Mouse (Mus musculus) intestine, embryonic 16.5 days (tissue): ENCODE measurements at regions not wholly inside any gene's neighbourhood (a gene's known extent, or its start where the extent isn't known, plus 50 kb on each side); places are given as distances from the start of the nearest gene placed in this dataset.

ENCODE experiments used
- ATAC-seq: fragments of 200-750 bp; cut with Nextera tagmentation; 2 replicates; pipeline ENCODE4 v1.8.0; 2017; ENCODE audit warnings: moderate TSS enrichment, moderate library complexity
- H3K27ac ChIP-seq: fragments of 300-500 bp; sonication (generic); 2 replicates; pipeline ENCODE4 v1.5.1; 2014; ENCODE audit warnings: mild to moderate bottlenecking, low read length
- H3K27me3 ChIP-seq: fragments of 300-500 bp; sonication (generic); replicated peaks from 2 replicates; pipeline ENCODE4 v1.6.1; 2014; ENCODE audit warnings: low read length, control low read depth, mixed read lengths; ENCODE audit not compliant: control insufficient read depth, insufficient read depth
- H3K36me3 ChIP-seq: fragments of 300-500 bp; sonication (generic); 2 replicates; pipeline ENCODE4 v1.6.1; 2014; ENCODE audit warnings: low read length, control low read depth; ENCODE audit not compliant: control insufficient read depth, insufficient read depth
- H3K4me1 ChIP-seq: fragments of 300-500 bp; sonication (generic); 2 replicates; pipeline ENCODE4 v1.6.1; 2014; ENCODE audit warnings: low read length, control low read depth, mixed read lengths; ENCODE audit not compliant: control insufficient read depth, insufficient read depth
- H3K4me2 ChIP-seq: fragments of 300-500 bp; sonication (generic); 2 replicates; pipeline ENCODE4 v1.6.1; 2014; ENCODE audit warnings: low read depth, low read length, control low read depth
- H3K4me3 ChIP-seq: fragments of 300-500 bp; sonication (generic); 2 replicates; pipeline ENCODE4 v1.5.1; 2014; ENCODE audit warnings: mild to moderate bottlenecking, low read length
- H3K9ac ChIP-seq: fragments of 300-500 bp; sonication (generic); 2 replicates; pipeline ENCODE4 v1.6.1; 2014; ENCODE audit warnings: low read depth, low read length
- H3K9me3 ChIP-seq: fragments of 300-500 bp; sonication (generic); 2 replicates; pipeline ENCODE4 v1.6.1; 2016; ENCODE audit warnings: low read length, control low read depth; ENCODE audit not compliant: control insufficient read depth
- WGBS: fragments of 180-500 bp; shearing (Covaris S2); extraction: QIAGEN DNeasy Blood & Tissue Kit; methylation state at CpG from one replicate; pipeline ENCODE4 v1.1.7; 2014; 5-methylcytosine and 5-hydroxymethylcytosine counted together

- Histone ChIP-seq H3K4me3 (no peak overlapping the region), H3K4me1 (no peaks in the 10 kb centered on the region), H3K27ac (no peak overlapping the region), H3K36me3 (no peaks in the 10 kb centered on the region), H3K27me3 (no peaks in the 10 kb centered on the region), H3K9me3 (no peaks in the 10 kb centered on the region), H3K4me2 (no peak overlapping the region), H3K9ac (no peak overlapping the region)
- 76% methylated on average over 4 of the region's 4 CpGs for WGBS
- no peak for ATAC-seq
These were observed 105.6 kb upstream of the Spdl1 start for GRCm38 (mm10) chr11:34939002-34939401.

DNA sequence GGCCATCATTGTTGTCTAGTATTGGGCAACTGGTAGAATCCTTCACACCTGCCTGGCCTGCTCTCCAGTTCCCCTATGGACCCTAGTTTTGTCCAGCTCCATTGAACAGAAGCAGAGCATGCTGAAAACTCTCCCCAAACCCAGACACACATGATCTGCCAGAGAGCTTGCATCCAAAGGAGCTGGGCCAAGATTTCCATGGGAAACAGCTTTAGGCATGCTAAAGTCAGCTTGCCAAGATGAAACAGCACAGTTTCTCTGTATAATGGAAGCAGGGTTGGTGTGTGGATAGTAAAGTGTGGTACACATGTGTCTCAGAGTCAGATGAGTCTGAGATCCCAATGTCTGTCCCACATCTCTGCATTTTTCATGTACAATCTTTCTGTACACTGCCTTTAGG is 98.8 kb upstream of the Spdl1 start:
- no peaks in the 10 kb centered on the region for H3K27me3 ChIP-seq
- H3K9ac ChIP-seq = no peak overlapping the region
- H3K4me2 ChIP-seq = no peak overlapping the region
- no peak overlapping the region for H3K27ac ChIP-seq
- H3K4me1 ChIP-seq = no peaks in the 10 kb centered on the region
- no peaks in the 10 kb centered on the region for H3K36me3 ChIP-seq
- no peak for ATAC-seq
- no peak overlapping the region for H3K4me3 ChIP-seq
- no peaks in the 10 kb centered on the region for H3K9me3 ChIP-seq

GRCm38 (mm10) chr11:34917175-34917574 is 83.7 kb upstream of the Spdl1 start:
- Histone ChIP-seq H3K4me1 (no peaks in the 10 kb centered on the region), H3K9ac (no peak overlapping the region), H3K27me3 (no peaks in the 10 kb centered on the region), H3K27ac (no peak overlapping the region), H3K9me3 (no peaks in the 10 kb centered on the region), H3K36me3 (no peaks in the 10 kb centered on the region), H3K4me2 (no peak overlapping the region), H3K4me3 (no peak overlapping the region)
- no peak for ATAC-seq
- 76% methylated on average over 1 of the region's 1 CpGs for WGBS

DNA sequence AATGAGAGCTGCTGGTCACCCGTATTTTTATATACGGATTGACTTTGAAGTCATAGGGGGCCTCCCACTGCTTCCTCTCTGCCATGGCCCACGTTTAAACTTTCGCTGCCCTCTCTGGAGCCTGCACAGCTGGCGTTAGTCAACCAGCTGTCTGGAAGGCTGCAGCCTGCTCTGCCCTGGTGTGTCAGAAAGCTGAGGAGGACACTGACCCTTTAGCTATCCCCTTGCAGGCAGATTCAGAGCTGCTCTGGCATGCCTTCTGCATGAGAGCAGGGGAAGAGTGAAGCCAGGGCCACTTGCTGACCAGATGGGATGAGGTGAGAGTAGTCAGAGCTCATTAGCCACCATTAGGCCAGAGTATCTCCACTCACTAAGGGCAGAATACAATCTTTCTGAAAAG is 76.4 kb upstream of the Spdl1 start:
- 40% methylated on average over 5 of the region's 5 CpGs for WGBS
- no peak overlapping the region for H3K4me3 ChIP-seq
- H3K36me3 ChIP-seq = no peaks in the 10 kb centered on the region
- H3K9me3 ChIP-seq = no peaks in the 10 kb centered on the region
- ATAC-seq = no peak
- no peak overlapping the region for H3K27ac ChIP-seq
- H3K9ac ChIP-seq = no peak overlapping the region
- no peaks in the 10 kb centered on the region for H3K4me1 ChIP-seq
- no peaks in the 10 kb centered on the region for H3K27me3 ChIP-seq
- H3K4me2 ChIP-seq = no peak overlapping the region

GRCm38 (mm10) chr11:34904271-34904670 is 70.8 kb upstream of the Spdl1 start:
- 26% methylated on average over 4 of the region's 4 CpGs for WGBS
- Histone ChIP-seq H3K9ac (no peak overlapping the region), H3K27me3 (no peaks in the 10 kb centered on the region), H3K36me3 (no peaks in the 10 kb centered on the region), H3K27ac (no peak overlapping the region), H3K4me2 (no peak overlapping the region), H3K4me3 (no peak overlapping the region), H3K9me3 (no peaks in the 10 kb centered on the region), H3K4me1 (no peaks in the 10 kb centered on the region)
- ATAC-seq = no peak

DNA sequence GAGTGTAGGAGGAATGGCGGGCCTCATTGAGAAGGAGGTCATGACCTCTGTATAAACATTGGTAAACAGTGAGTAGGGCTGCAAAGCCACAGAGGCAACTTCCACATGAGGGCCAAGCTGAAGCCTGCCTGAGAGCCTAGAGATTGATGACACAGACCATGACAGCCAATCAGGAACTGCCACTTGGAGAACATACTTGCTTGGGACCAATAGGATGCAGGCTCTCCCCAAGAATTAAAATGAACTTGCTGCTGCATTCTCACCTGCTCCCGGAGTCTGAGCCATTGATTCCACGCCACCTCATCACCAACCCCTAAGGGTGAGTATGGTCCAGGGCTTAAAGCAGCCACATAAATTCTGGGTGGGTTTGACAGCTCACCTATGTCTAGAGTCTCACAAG is 66.0 kb upstream of the Spdl1 start:
- no peak for ATAC-seq

GRCm38 (mm10) chr11:34895624-34896023 is 62.2 kb upstream of the Spdl1 start:
- Histone ChIP-seq H3K36me3 (no peaks in the 10 kb centered on the region), H3K4me1 (no peaks in the 10 kb centered on the region), H3K9me3 (no peaks in the 10 kb centered on the region), H3K27me3 (no peaks in the 10 kb centered on the region), H3K9ac (no peak overlapping the region), H3K4me2 (no peak overlapping the region), H3K4me3 (no peak overlapping the region), H3K27ac (no peak overlapping the region)
- 66% methylated on average over 7 of the region's 7 CpGs for WGBS
- no peak for ATAC-seq

More for the DNA sequence above, 66.0 kb upstream of the Spdl1 start:
- no peaks in the 10 kb centered on the region for H3K4me1 ChIP-seq
- H3K9ac ChIP-seq = no peak overlapping the region
- no peak overlapping the region for H3K4me2 ChIP-seq
- no peak overlapping the region for H3K4me3 ChIP-seq
- 50% methylated on average over 3 of the region's 3 CpGs for WGBS
- H3K9me3 ChIP-seq = no peaks in the 10 kb centered on the region
- H3K27ac ChIP-seq = no peak overlapping the region
- no peaks in the 10 kb centered on the region for H3K36me3 ChIP-seq
- no peaks in the 10 kb centered on the region for H3K27me3 ChIP-seq

DNA sequence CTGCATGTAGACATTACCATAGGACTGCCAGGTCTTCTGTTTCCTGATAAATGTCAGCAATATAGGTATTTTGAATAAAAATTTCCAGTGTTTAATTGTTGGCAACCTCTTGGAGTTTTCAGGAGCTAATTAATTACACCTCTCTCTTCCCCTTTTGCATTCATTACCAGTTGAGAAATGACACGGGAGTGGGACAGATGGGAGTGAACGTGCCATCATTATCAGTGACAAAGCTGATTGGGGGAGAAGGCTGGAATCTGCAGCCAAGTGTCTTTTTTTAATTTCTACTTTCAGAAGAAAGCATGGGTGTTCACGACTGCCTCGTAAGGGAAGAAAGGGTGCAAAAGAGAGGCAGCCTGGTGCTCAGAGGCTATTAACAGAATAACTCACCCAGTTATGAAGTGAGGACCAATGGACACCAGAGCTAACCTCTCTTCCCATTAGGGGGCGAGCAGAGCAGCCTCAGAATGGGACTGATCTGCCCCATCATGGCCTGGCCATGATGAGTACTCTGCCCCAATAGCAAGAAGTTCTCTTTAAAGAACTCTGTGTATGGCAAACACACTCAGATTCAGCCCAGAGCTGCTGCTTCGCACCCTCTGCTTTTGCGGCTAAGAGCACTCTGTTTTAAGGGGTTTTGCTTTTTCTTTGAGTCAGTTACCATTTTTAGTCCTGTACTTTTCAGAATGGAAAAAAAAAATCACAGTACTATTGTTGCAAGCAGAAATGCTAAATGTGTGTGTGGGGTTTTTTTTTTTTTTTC is 55.1 kb upstream of the Spdl1 start:
- Histone ChIP-seq H3K27me3 (no peaks in the 10 kb centered on the region), H3K4me3 (no peak overlapping the region), H3K9ac (no peak overlapping the region), H3K4me1 (no peaks in the 10 kb centered on the region), H3K4me2 (no peak overlapping the region), H3K36me3 (no peaks in the 10 kb centered on the region), H3K27ac (no peak overlapping the region), H3K9me3 (no peaks in the 10 kb centered on the region)
- no peak for ATAC-seq
- 83% methylated on average over 7 of the region's 7 CpGs for WGBS

DNA sequence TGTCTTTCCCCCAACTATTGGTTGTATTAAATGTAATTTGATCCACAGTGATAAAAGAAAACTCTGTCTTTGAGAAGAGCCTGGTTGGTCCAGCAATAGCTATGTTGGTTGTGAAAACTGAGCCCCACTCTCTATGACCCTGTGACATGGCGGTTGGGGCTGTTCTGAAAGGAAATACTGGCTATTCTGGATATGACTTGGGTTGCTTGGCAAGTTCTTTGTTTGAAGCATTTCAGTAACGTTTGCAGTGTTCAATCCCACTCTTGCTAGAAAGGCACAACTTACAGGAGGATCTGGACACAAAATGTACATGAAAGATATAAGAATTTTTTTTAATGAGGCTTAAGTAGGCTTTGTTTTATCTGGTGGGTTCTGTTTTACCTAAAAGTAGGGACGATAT is 54.1 kb upstream of the Spdl1 start:
- H3K4me1 ChIP-seq = no peaks in the 10 kb centered on the region
- WGBS = 84% methylated on average over 3 of the region's 3 CpGs
- no peak for ATAC-seq
- no peaks in the 10 kb centered on the region for H3K27me3 ChIP-seq
- no peak overlapping the region for H3K4me2 ChIP-seq
- H3K4me3 ChIP-seq = no peak overlapping the region
- H3K9me3 ChIP-seq = no peaks in the 10 kb centered on the region
- no peak overlapping the region for H3K9ac ChIP-seq
- H3K36me3 ChIP-seq = no peaks in the 10 kb centered on the region
- no peak overlapping the region for H3K27ac ChIP-seq
